Mouse (Mus musculus): Measurements from ENCODE around the gene Tas2r107.

DNA sequence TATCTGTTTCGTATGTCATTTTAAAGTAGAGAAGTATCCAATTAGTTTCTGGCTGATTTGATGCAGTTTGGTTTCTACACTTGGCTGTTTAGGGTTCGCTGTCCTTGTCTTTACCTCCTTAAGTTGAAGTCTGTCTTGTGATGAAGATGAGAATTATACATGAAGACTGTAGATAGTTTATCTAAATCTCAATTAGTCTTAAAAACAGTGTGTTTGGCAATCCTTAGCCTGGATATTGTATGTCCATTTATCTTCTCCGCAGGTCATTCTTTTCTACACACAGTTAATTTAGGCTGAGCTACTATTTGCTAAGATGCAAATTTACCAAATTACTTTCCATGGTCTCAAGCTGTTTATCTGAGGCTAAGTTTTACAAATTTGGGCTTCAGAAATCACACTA lies 29.1 kb downstream of the Tas2r107 start, which contains the start of gene Tas2r130:
- no peak for TF ChIP-seq CTCF (IDR thresholded peaks at IDR 0.05; ENCODE audit: borderline replicate concordance, insufficient read depth, low read depth, low read length)
- TF ChIP-seq POLR2A (IDR thresholded peaks at IDR 0.05; ENCODE audit: borderline replicate concordance, insufficient read depth, low read length), result no peak

Measured in cerebellum, adult 2 months (tissue).